Mouse (Mus musculus): ENCODE results near the gene Lrrtm3.

GRCm38 (mm10) chr10:63950867-63951266, 139.2 kb downstream of the Lrrtm3 start:
- TF ChIP-seq GATA1 (IDR thresholded peaks at IDR 0.05; ENCODE audit: low read length), result no peak
- TF ChIP-seq TAL1 (IDR thresholded peaks at IDR 0.05; ENCODE audit: low read length), result no peak

Measured in erythroblast, embryonic 14.5 days (primary cell).